Mouse (Mus musculus): Measurements from ENCODE around the gene Ajm1. TPM values are rescaled to one million over a fixed set of nuclear protein-coding genes. Genes with fewer than 3 reads are reported as not detected.

Gene Ajm1
- polyA plus RNA-seq, 1 experiment from 2014 or later = 0.46 TPM

DNA sequence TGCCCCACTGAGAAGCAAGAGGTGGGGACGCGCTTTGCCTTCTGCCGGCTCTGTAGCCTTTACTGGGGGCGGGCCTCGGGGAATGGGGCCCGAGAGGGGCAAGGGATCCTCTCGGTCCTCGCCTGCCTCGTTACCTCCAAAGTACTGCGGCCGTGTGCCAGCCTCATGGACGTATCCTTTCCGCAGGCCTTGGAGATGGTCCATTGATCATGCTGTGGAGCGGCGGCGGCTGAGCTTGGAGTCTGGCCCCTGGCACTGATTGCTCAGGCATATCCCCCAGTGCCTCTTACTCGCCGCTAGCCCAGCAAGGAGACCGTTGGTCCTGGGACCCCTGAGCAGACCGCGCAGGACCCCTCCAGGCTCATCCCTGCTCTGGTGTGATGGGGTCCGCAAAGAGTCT lies 34.8 kb upstream of the Ajm1 start:
- no peak overlapping the region for H3K27ac ChIP-seq (ENCODE audit: low read depth, low read length)
- ATAC-seq (ENCODE audit: insufficient read depth, low FRiP score, low TSS enrichment) (no peak), DNase-seq (ENCODE audit: low spot score) (no peak)
- WGBS = 27% methylated on average over 20 of the region's 22 CpGs
- peaks cover 24% of the 10 kb centered on the region for H3K27me3 ChIP-seq (ENCODE audit: control insufficient read depth, insufficient read depth, low read length)
- H3K4me1 ChIP-seq (ENCODE audit: control insufficient read depth, insufficient read depth, low read length) = no peaks in the 10 kb centered on the region
- H3K9ac ChIP-seq (ENCODE audit: low read length) = no peak overlapping the region
- H3K9me3 ChIP-seq (ENCODE audit: control insufficient read depth, low read length) = no peaks in the 10 kb centered on the region
- H3K4me2 ChIP-seq (ENCODE audit: low read depth) = no peak overlapping the region
- no peak overlapping the region for H3K4me3 ChIP-seq (ENCODE audit: low read depth, low read length)
- no peaks in the 10 kb centered on the region for H3K36me3 ChIP-seq (ENCODE audit: control insufficient read depth, insufficient read depth, low read length)

DNA sequence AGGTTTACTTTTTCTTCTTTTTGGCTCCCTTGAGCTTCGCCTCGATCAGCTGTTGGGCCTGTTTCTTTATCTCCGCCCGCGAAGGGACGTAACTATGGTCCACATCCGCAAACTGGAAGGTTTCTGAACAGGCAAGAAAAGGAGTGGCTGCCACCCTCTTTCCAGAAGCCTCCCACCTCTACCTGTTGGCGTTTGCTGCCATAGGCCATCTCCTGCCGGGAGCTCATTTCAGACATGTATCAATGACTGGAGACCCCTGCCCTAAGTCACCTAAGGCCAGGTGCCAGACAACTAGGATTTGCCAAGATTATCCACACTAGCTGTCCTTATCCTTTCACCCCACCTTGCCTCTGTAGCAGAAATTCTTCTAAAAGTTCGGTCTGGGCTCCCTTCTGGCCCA lies 27.1 kb upstream of the Ajm1 start:
- WGBS = 63% methylated on average over 10 of the region's 10 CpGs
- Histone ChIP-seq H3K9ac (ENCODE audit: low read length) (peak overlapping the region; percentile 97), H3K36me3 (ENCODE audit: control insufficient read depth, insufficient read depth, low read length) (no peaks in the 10 kb centered on the region), H3K27ac (ENCODE audit: low read depth, low read length) (no peak overlapping the region), H3K9me3 (ENCODE audit: control insufficient read depth, low read length) (no peaks in the 10 kb centered on the region), H3K4me2 (ENCODE audit: low read depth) (peak overlapping the region; percentile 60), H3K4me3 (ENCODE audit: low read depth, low read length) (peak overlapping the region; percentile 99), H3K27me3 (ENCODE audit: control insufficient read depth, insufficient read depth, low read length) (0 out of 2 replicates have a peak, but pooled peaks cover 2% of the 10 kb centered on the region), H3K4me1 (ENCODE audit: control insufficient read depth, insufficient read depth, low read length) (peaks cover 5% of the 10 kb centered on the region; the same call in 1 of the 2 replicates)
- DNase-seq (ENCODE audit: low spot score) (no peak), ATAC-seq (ENCODE audit: insufficient read depth, low FRiP score, low TSS enrichment) (0 out of 2 replicates have a peak, but pooled peaks have one; percentile 5)

DNA sequence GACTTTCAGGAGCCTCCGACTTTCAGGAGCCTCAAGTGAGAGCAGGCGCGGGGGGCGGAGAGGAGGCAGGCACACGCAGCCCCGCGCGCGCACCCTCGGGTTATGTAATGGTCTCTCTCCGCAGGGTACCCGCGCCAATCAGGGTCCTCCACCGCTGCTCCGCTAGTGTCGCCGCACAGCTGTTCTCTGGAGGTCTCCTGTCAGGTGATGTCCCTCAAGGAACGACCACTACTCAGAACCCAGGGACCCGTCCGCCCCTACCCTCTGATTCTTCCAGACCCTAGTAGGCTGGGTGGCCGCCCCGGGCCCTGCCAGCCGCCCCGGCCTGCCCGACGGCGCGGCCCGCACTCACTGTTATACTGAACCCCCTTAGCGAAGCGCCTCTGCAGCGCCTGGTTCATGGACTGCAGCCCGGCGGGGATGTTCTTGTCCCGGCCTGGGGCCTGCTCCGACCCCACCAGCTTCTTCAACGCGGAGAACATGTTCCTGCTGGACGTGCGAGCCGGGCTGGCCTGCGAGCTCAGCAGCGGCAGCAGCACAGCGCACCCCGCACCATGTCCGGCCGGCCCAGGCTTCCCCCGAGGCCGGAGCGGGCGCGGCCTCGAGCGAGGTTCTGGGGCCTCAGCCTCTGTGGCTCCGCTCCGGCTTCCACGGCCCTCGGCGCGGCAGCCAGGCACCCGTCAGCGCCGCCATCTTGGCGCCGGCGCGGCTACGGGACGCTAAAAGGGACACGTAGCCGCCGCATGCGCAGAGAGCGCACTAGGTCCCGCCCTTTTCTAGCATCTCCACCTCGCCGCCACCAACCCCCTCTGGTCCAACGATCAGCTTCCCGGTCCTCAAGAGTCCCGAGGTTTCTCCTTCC lies 26.4 kb upstream of the Ajm1 start, which contains the start of gene Rabl6:
TSS of gene Rabl6 (minus strand) at position 761 of the 862 bp plus-strand sequence.
- no peaks in the 10 kb centered on the region for H3K9me3 ChIP-seq (ENCODE audit: control insufficient read depth, low read length)
- 0 out of 2 replicates have a peak, but pooled peaks cover 2% of the 10 kb centered on the region for H3K27me3 ChIP-seq (ENCODE audit: control insufficient read depth, insufficient read depth, low read length)
- no peaks in the 10 kb centered on the region for H3K36me3 ChIP-seq (ENCODE audit: control insufficient read depth, insufficient read depth, low read length)
- H3K4me2 ChIP-seq (ENCODE audit: low read depth) = peak within 1 kb of the TSS; percentile 60
- peak; percentile 93 for DNase-seq (ENCODE audit: low spot score)
- H3K4me3 ChIP-seq (ENCODE audit: low read depth, low read length) = peak within 1 kb of the TSS; percentile 99
- peak; percentile 88 for ATAC-seq (ENCODE audit: insufficient read depth, low FRiP score, low TSS enrichment)
- WGBS = under 1% methylated on average over 79 of the region's 80 CpGs
- peak within 1 kb of the TSS; percentile 90 for H3K27ac ChIP-seq (ENCODE audit: low read depth, low read length)
- peaks cover 5% of the 10 kb centered on the region; the same call in 1 of the 2 replicates for H3K4me1 ChIP-seq (ENCODE audit: control insufficient read depth, insufficient read depth, low read length)
- peak within 1 kb of the TSS; percentile 97 for H3K9ac ChIP-seq (ENCODE audit: low read length)

GRCm38 (mm10) chr2:25602526-25602925 lies 21.0 kb upstream of the Ajm1 start:
- no peak for ATAC-seq (ENCODE audit: insufficient read depth, low FRiP score, low TSS enrichment)
- no peak for DNase-seq (ENCODE audit: low spot score)
- H3K9me3 ChIP-seq (ENCODE audit: control insufficient read depth, low read length) = no peaks in the 10 kb centered on the region
- WGBS = 96% methylated on average over 5 of the region's 5 CpGs
- no peak overlapping the region for H3K4me3 ChIP-seq (ENCODE audit: low read depth, low read length)
- H3K36me3 ChIP-seq (ENCODE audit: control insufficient read depth, insufficient read depth, low read length) = peaks cover 18% of the 10 kb centered on the region
- no peaks in the 10 kb centered on the region for H3K27me3 ChIP-seq (ENCODE audit: control insufficient read depth, insufficient read depth, low read length)
- no peak overlapping the region for H3K9ac ChIP-seq (ENCODE audit: low read length)
- H3K4me1 ChIP-seq (ENCODE audit: control insufficient read depth, insufficient read depth, low read length) = peaks cover 5% of the 10 kb centered on the region; the same call in 1 of the 2 replicates
- H3K27ac ChIP-seq (ENCODE audit: low read depth, low read length) = no peak overlapping the region
- no peak overlapping the region for H3K4me2 ChIP-seq (ENCODE audit: low read depth)

DNA sequence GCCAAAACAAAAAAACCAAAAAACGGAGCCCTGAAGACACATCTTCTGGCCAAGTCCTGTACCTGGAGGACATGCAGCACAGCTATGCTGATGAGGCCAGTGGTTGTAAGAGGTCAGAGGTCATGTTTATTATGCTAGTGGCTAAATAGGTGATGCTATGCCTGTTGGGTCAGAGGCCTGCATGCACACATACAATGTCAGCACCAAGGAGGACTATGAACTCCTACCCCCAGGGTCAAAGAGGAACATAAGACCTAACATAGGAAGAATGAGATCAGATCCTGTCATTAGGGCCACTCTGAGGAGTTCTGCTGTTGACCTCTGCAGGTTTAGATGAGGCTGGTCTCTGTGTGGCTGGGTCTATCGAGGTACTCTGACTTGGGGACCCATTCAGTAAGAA lies 18.5 kb upstream of the Ajm1 start:
- no peak overlapping the region for H3K9ac ChIP-seq (ENCODE audit: low read length)
- no peak overlapping the region for H3K27ac ChIP-seq (ENCODE audit: low read depth, low read length)
- no peaks in the 10 kb centered on the region for H3K27me3 ChIP-seq (ENCODE audit: control insufficient read depth, insufficient read depth, low read length)
- H3K36me3 ChIP-seq (ENCODE audit: control insufficient read depth, insufficient read depth, low read length) = peaks cover 23% of the 10 kb centered on the region
- H3K4me1 ChIP-seq (ENCODE audit: control insufficient read depth, insufficient read depth, low read length) = no peaks in the 10 kb centered on the region
- DNase-seq (ENCODE audit: low spot score) (no peak), ATAC-seq (ENCODE audit: insufficient read depth, low FRiP score, low TSS enrichment) (no peak)
- no peaks in the 10 kb centered on the region for H3K9me3 ChIP-seq (ENCODE audit: control insufficient read depth, low read length)
- 92% methylated on average over 2 of the region's 2 CpGs for WGBS
- H3K4me2 ChIP-seq (ENCODE audit: low read depth) = no peak overlapping the region
- H3K4me3 ChIP-seq (ENCODE audit: low read depth, low read length) = no peak overlapping the region

DNA sequence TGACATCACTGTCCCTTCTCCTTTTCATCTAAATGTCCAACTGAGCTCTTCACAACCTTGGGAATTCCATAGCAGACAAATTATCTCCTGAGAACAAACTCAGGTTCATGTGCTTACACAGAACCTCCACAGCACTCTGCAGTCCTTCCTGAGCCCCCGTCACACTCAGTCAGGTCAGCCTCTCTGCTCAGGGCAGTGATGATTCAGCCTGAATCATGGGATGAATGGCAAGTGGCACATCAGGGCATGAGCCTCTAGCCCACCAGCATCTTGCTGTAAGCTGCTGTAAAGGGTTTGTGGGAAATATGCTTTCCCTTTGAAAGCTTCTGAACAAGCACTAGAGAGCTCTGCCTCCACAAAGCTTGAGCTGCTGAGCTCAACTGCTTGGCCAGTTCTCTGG lies 17.2 kb upstream of the Ajm1 start:
- DNase-seq (ENCODE audit: low spot score) (no peak), ATAC-seq (ENCODE audit: insufficient read depth, low FRiP score, low TSS enrichment) (no peak)
- Histone ChIP-seq H3K9ac (ENCODE audit: low read length) (no peak overlapping the region), H3K9me3 (ENCODE audit: control insufficient read depth, low read length) (no peaks in the 10 kb centered on the region), H3K4me2 (ENCODE audit: low read depth) (no peak overlapping the region), H3K27ac (ENCODE audit: low read depth, low read length) (no peak overlapping the region), H3K4me3 (ENCODE audit: low read depth, low read length) (no peak overlapping the region), H3K4me1 (ENCODE audit: control insufficient read depth, insufficient read depth, low read length) (no peaks in the 10 kb centered on the region), H3K36me3 (ENCODE audit: control insufficient read depth, insufficient read depth, low read length) (peaks cover 23% of the 10 kb centered on the region), H3K27me3 (ENCODE audit: control insufficient read depth, insufficient read depth, low read length) (no peaks in the 10 kb centered on the region)
- 100% methylated on average over 1 of the region's 1 CpGs for WGBS

DNA sequence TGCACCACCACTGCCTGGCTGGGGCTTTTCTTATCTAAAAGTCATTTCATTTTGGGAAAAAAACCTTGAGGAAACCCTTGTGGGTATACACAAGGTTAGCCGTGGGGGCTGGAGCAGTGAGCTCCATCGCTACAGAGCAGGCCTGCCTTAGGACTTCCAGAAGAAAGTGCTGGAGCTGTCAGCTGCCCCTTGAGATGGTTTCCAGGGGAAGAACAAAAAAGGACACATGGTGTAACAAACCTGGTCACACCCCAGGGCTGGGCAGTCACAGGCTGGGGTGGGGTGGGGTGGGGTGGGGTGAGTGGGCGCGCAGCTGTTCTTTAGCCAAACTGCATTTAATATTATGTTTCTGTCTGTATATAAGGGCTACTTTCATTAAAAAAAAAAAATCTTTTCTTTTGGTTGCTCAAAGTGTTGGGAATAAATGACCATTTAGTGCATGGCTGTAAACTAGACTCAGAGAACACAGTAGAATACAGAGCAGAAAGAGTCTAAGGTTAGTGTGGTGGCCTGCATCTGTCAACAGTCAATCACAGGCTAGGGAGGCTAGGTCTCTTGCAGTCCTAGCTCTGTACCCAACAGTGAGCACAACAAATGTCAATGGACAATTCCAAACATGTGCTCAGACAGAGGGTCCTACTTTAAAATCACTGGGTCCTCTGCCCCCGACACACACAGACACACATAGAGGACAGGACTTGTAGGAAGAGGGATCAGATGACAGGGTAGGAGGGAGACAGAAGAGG lies 15.4 kb upstream of the Ajm1 start:
- no peaks in the 10 kb centered on the region for H3K27me3 ChIP-seq (ENCODE audit: control insufficient read depth, insufficient read depth, low read length)
- no peaks in the 10 kb centered on the region for H3K9me3 ChIP-seq (ENCODE audit: control insufficient read depth, low read length)
- 96% methylated on average over 5 of the region's 5 CpGs for WGBS
- H3K4me1 ChIP-seq (ENCODE audit: control insufficient read depth, insufficient read depth, low read length) = no peaks in the 10 kb centered on the region
- DNase-seq (ENCODE audit: low spot score) (no peak), ATAC-seq (ENCODE audit: insufficient read depth, low FRiP score, low TSS enrichment) (no peak)
- no peak overlapping the region for H3K27ac ChIP-seq (ENCODE audit: low read depth, low read length)
- no peak overlapping the region for H3K4me3 ChIP-seq (ENCODE audit: low read depth, low read length)
- no peak overlapping the region for H3K4me2 ChIP-seq (ENCODE audit: low read depth)
- H3K9ac ChIP-seq (ENCODE audit: low read length) = no peak overlapping the region
- H3K36me3 ChIP-seq (ENCODE audit: control insufficient read depth, insufficient read depth, low read length) = peaks cover 32% of the 10 kb centered on the region

- ATAC-seq (ENCODE audit: insufficient read depth, low FRiP score, low TSS enrichment) (no peak), DNase-seq (ENCODE audit: low spot score) (no peak)
- Histone ChIP-seq H3K36me3 (ENCODE audit: control insufficient read depth, insufficient read depth, low read length) (peaks cover 13% of the 10 kb centered on the region), H3K27ac (ENCODE audit: low read depth, low read length) (no peak overlapping the region), H3K27me3 (ENCODE audit: control insufficient read depth, insufficient read depth, low read length) (no peaks in the 10 kb centered on the region), H3K9me3 (ENCODE audit: control insufficient read depth, low read length) (no peaks in the 10 kb centered on the region), H3K4me1 (ENCODE audit: control insufficient read depth, insufficient read depth, low read length) (no peaks in the 10 kb centered on the region), H3K9ac (ENCODE audit: low read length) (no peak overlapping the region), H3K4me2 (ENCODE audit: low read depth) (no peak overlapping the region), H3K4me3 (ENCODE audit: low read depth, low read length) (no peak overlapping the region)
- 79% methylated on average over 2 of the region's 2 CpGs for WGBS
These were observed 10.3 kb upstream of the Ajm1 start for GRCm38 (mm10) chr2:25591863-25592262.
